Mouse (Mus musculus): ENCODE measurements around the gene E130309D02Rik.

- TF ChIP-seq CTCF (IDR thresholded peaks at IDR 0.05; ENCODE audit: extremely low read depth, insufficient read depth, insufficient read length, insufficient replicate concordance) (no peak), POLR2A (IDR thresholded peaks at IDR 0.05; ENCODE audit: low read depth, low read length) (no peak)
These were observed 26.7 kb downstream of the E130309D02Rik start for GRCm38 (mm10) chr5:143288378-143288911.

Data from spleen, adult 2 months (tissue).